Mouse (Mus musculus) skeletal muscle tissue, adult 2 months (tissue): Measurements from ENCODE around the gene Gimap3.

ENCODE experiments used
- DNase-seq: peaks from one replicate; pipeline ENCODE4 v3.0.0-alpha.2; 2012; ENCODE audit warnings: low read depth, low spot score

Gene Gimap3

DNA sequence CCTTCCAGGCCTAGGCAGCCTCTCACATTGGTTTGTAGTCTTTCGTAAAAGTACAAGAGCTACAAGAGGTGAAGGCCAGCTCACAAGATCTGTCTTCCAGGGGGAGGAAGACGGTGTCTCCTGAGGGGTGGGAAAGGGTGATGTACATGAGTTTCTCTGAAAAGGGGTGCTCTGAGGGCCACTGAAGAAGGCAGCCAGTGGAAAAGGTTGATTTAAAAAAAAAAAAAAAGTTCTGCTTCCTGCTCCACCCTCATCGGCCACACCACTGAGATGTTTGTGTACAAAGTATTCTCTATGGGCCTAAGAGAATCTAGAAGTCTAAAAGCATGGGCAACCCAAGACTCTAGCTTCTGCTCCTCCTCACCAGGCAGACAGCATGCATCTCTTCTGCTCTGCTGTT is at the start of gene Gimap3:
Gimap3 (minus strand) TSS at position 156 of the 400 bp plus-strand sequence.
- DNase-seq, result no peak

DNA sequence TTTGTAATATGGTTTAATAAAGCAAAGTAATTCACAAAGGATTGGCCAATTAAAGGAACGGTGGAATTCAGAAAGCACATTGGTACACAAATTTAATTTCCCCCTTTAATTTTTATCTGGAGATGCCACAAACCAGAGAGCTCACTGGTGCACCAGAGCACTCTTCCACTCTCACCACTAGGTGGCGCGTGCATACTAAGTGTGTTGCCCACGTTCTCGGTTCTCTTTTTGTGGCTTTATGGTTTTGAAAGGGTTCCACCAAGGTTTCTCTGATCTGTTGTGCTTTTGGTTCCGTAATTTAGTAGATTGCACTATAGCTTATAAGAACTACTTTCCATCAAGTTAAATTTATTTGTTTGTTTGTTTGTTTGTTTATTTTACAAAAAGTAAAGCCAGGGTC is 47.2 kb upstream of the Gimap3 start:
- peak; percentile 66 for DNase-seq

DNA sequence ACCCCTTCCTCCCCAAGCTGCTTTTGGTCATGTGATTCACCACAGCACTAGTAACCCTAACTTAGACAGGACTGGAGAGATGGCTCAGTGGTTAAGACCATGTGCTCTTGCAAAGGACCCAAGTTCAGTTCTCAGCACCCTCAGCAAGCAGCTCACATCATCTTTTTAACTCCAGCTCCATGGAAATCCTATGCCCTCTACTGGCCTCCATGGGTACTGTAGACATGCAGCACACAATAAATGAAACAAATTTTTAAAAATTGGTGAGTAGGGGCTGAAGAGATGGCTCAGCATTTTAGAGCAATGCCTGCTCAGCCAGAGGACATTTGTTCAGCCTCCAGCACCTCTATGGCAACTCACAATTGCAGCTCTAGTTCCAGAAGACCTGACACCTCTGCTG is 44.4 kb upstream of the Gimap3 start:
- DNase-seq, result no peak

DNA sequence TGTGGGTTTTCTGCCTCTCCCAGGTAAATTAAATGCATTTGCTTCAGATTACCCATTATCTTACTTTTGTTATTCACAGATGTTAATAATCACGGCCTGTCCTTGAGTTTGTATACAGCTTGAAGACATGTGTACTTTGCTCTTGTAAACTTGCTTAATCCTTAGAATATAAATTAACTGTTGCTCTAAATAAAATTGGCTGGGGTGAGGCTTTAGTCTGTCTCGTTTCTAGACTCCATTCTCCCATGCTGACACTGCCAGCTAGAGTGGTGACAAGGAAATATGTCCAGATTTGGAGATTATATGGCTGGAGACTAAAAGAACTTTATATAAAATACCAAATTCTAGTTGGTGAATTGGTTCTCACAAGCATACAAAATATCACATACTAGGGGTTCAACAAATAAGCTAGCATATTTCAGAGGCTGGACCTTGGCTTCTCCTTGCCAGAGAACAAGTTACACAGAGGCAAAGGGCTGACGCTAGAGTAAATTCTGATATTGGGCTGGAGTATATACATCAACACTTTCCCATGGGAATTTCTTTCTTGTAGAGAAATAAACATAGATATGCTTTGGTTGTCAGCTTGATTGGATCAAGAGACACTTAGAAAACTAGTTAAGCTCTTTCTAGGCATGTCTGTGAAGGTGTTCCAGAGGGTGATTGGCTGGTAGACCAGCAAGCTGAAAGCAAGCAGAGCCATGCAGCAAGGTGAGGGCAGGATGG is 39.0 kb upstream of the Gimap3 start:
- no peak for DNase-seq

DNA sequence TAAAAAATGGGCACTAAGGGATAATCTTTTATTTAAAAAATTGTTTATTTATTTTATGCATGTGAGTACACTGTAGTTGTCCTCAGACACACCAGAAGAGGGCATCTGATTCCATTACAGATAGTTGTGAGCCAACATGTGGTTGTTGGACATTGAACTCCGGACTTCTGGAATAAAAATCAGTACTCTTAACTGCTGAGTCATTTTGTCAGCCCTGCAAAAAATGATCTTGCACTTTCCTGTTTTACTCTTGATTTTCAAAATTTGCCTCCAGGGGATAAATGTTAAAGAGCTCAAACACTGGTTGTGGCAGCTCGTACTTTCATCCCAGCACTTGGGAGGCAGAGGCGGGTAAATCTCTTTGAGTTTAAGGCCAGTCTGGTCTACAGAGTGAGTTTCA is 36.1 kb upstream of the Gimap3 start:
- no peak for DNase-seq

DNA sequence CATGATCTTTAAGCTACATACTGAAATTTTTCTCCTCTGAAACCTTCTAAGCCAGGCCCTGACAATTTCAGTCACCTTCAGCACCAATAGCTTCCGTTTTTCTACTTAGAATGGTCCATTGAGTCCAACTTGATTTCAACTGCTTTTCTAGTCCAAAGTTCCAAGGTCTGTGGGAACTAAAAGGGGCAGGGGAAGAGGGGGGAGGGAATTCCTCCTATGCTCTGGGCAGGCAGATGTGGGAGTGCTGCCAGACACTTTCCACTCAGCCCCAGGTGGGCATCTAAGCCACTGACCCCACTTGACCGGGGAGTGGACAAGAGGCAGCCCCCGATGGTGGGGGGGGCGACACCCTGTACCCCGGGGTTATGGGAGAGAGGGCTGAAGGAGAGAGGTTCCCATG is 33.7 kb upstream of the Gimap3 start:
- DNase-seq, result no peak

DNA sequence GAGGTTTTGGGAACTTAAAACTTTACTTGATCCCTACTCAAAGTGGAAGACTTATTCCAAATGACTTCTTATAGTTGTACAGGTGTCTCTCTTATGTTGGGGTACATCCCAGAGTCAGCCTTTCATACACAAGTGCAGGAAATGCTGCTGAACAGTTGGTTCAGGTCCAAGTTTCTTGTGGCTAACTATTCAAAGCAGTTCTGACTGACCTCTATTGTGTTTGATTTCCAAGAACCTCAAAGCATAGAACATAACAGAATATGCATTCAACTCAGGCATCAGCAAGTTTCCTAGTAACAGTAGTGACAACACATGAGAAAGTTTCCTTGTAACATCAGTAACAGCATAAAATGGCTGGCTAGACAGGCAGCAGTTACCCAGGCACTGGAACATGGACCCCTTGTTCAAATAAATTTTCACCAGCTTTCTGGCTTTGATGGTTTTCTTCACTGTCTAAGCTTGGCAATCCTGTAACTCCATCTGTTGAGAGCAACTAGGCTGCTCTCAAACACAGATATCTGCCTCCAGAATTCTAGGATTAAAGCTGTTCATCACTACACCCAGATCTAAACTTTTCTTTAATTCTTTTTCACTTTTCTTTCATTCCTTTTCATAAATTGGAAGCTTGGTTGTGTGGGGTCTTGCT is 32.9 kb upstream of the Gimap3 start:
- DNase-seq, result no peak

DNA sequence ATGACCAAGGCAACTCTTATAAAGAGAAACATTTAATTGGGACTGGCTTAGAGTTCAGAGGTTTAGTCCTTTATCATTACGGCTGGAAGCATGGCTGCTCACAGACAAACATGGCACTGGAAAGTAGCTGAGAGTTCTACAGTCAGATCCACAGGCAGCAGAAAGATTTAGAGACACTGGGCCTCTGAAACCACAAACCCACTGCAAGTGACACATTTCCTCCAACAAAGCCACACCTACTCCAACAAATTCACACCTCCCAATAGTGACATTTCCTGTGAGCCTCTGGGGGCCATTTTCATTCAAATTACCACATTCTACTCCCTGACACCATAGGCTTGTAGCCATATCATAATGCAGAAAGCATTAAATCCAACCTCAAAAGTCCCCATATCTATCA is 31.2 kb upstream of the Gimap3 start:
- DNase-seq, result no peak

DNA sequence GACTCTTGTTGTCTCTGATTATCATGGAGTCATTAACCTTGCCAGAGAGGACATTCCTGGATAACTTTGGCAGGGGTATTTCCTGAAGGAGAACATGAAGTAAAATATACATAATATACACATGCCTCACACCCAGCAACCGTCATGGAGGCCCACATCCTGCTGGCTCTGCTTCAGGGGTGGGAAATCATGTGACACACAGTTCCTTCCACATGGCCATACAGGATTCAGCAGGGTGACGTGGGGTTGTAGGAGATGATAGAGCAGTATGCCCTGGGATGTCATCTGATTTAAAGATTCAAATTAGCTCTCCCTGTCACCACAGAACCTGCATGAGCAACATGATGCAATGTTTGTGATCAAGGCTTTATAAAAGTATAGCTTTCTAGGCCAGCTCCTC is 17.2 kb upstream of the Gimap3 start:
- no peak for DNase-seq

DNA sequence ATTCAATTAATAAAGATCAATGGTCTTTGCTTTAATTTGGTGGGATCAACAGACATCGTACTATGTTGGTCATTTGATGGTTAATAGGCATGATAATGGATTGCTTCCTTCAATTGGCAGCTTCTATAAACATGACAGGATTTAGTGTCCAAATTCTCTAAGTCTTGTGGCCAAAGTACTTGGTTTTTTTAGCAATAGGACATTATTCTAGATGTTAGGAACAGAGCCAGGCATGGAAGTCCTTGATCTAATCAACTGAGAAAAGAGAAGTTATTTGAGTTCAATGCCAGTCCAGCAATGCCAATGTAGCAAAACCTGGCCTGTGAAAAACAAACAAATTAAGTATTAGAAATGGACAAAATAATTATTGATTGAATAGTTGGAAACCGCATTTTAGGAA is 14.9 kb upstream of the Gimap3 start:
- no peak for DNase-seq

DNA sequence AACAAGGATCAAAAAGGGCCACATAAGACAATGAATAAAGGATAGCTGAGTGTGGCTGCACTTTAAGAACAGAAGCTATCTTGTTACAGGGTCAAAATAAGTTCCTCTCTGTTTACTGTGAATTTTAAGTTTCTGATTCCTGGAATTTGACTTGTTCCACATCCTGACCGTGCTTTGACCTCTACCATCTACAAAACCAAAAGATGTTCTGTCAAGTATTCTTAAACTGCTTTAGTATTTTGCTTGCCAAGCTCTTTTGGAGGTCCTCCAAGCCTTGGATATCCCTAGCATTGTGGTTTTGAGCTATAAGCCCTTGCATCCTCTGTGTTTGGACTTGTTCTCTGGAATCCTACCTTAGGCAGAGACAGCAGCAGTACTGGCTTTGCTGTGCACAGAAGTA is 14.5 kb upstream of the Gimap3 start:
- DNase-seq, result peak; percentile 64

DNA sequence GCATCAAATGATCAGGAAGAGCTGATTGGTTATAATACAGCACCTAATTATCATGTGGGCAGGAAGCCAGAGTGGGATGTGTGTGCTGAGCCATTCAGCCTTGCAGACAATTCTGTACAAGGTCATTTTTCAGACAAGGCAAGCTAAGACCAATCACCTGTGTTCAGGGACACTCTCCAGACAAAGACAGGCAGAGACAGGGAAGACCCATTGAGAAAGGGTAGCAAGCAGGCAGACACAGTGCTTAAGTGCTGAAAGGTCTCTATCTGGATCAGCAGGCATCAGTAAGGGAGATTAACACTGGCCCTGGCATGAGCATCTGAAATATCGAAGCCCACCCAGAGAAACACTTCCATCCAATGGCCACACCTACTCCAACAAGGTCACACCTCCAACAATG is 13.8 kb upstream of the Gimap3 start:
- no peak for DNase-seq

DNA sequence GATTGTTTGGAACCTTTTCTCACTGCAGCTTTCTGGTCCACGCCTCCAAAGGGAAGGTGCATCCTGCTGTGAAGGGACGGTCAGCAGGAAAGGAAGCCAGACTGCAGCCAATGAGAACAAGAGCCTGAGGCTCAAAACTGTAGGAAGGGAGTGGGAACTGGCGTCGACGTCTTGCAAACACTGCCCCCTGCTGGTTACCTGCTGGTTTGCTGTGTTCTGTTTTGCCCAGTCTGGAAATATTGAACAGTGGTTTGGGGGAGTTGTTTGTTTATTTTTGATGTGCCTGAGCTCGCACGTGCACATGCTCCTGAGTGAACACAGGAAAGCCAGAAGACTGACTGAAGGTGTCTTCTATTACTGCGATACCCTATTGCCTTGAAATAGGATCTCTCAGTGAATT is 1.4 kb upstream of the Gimap3 start:
- DNase-seq, result peak; percentile 61

DNA sequence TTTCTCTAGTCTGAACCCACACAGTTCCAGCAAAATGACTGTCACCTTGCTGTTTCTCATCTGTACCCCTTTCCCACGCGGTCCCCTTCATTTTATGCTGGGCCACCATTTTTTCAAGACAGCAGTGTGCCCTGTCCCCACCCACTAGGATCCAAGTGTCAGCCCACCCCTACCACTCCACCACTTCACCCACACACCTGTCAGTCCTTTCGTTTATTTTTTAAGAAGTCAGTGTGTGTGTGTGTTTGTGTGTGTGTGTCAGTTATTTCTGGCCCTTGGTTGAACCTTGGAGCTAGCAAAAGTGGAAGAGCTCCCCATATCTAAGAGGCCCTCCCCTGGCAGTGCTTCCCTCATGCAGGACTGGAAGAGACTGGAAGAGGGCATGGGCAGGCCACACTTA is 1.7 kb downstream of the Gimap3 start:
- DNase-seq, result no peak

DNA sequence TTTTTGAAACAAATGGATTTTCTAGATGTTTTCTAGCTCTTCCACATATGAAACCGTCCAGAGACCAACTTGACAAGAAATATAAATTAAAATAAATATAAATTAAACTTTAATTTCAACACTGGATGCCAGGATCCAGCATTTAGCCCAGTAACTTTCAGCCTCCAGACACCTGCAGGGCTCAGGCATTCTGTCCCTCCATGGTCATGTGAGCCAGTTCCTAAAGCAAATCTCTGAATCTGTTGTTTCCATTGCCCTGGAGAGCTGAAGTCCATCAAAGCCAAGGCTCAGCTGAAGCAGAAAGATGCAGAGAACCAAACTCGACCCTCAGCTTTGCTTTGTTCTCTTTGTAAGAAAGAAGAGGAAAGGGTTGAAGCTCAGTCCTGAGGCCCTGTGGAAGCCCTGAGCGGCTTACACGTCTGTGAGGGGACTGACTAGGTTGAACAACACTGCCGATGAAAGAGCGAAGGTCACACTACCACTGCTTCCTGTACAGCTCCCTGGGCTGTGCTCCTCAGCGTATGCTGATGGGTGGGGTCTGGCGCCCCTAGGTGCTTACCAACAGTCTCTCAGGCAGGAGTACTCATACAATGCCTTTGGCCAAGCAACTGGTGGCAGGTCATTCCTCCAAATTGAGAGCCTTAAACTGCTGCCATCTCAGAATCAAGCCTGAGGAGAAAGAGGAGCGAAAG is 2.3 kb downstream of the Gimap3 start:
- DNase-seq, result no peak

DNA sequence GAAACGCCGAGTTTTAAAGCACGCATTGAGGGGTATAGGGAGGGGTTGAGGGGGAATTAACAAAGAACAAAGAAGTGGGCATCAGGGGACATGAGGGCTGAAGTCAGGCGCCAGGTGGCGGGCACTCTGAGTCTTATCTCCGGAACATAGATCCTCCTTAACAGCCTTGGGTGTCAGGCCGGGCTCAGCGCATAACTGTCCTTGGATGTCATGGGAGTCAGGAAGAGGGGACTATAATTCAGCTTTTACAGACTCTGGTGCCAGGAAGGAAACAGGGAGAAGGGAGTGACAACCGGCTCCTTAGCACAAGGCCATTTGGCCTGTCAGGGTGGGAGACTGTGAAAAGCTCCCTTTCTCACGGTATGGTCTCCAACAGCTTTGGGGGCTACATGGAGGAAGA is 6.2 kb downstream of the Gimap3 start:
- no peak for DNase-seq

DNA sequence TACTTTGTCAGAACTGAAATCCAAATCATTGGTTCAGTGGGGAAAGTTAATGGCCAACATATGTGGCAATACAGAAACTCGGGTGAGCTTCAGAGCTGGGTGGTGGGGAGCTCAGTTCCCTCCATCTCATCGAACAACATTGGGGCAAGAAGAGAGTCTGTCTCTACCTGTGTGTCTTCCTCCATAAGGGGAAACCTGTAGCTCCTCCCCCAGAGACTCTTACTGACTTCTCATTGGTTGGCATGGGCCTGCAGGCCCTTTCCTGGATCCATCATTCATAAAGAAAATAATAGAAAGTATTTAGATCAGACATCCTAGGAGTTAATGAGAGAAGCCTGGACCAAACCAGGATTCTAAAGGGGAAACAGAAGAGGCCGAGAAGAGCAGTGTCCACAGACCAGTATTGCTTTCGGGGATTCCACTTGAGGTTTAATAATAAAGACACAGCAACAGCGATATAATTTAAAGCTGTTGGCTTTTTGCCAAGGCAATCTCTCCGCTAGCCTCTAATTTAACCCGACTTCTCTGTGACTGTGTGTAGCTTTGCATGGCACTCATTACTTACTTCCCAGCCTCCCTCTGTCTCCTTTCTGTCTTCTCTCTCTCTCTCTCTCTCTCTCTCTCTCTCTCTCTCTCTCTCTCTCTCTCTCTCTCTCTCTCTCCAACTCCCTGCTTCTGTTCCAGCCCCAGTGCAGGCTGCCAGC is 6.9 kb downstream of the Gimap3 start:
- no peak for DNase-seq

DNA sequence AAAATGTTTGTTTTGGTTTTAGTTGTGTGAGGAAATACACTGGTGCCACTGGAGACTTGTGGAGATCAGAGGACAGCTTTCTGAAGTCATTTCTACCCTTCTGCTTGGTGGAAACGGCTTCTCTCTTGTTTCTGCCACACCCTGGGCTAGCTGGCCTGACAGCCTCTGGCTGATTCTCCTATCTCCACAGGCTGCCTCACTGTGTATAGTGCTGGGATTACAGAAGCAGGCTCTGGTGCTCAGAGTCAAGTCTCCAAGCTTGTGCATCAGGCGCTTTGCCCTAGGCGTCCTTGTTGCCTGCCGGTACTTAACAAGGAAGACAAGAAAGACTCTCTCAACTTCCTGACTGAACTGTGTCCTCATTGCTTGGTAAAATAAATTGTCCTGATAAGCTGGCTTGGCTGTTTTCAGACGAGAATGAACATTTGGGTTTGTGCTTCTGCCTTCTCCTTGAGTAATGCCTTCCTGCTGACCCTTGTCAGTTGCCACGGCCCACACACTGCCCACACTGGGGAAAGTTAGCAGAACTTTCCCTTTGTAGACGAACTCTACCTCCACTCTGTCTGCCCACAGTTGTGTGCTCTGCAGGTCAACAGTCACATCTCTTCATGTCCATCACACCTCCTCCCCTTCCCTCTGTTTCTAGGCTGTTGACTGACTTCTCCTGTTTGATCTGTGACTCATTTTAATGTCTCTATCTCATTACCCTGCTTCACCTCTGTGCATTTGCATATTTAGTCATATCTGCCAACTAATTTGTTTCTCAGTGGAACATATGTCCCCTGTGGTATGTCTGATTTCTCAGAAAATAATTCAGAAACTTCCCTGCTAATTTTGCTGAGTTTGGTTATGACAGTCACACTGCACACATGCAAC is 23.3 kb downstream of the Gimap3 start:
- no peak for DNase-seq

DNA sequence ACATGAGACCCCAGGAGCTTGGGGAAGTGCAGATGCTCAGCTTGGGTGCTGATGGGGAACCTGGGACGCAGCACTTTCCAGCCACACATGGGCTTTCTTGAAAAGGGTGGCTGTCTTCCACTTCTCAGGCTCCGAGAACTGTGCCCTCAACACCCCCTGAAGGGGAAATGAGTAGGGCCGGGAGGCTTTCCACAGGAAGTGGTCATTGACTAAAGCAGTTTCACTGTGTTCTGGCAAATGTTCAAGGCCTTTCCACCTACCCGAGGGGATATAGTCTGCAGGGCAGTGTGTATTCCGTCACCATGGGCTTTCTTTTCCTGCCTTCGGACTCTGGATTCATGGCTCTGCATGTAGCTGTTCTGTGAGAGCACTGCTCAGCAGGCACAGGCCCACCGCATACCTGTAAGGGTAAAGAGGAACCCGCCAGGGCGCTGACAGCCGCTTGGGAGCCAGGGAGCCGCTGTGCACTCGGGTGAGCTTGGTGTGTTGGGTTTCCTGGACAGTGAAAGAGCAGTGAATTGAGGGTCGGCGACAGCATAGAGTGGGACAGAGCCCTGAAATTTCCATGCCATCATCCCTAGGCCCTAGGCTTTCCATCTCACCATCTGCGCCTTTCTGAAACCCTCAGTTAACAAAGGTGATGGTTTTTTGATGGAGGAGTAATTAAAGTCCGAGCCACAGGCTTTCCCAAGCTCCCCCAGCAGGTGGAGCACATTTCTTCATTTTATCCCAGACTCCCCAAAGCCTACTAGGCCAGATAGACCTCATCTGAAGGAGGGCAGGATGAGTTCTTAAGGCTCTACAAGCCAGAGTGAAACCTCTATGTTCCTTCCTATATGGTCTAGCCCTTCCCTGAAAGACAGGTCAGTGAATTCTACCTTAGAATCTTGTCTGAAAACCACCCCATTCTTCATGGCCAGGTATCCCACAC is 24.4 kb downstream of the Gimap3 start, which contains the start of gene Gimap5:
Gimap5 (plus strand) TSS at position 239 of the 931 bp plus-strand sequence.
- DNase-seq, result peak; percentile 56

DNA sequence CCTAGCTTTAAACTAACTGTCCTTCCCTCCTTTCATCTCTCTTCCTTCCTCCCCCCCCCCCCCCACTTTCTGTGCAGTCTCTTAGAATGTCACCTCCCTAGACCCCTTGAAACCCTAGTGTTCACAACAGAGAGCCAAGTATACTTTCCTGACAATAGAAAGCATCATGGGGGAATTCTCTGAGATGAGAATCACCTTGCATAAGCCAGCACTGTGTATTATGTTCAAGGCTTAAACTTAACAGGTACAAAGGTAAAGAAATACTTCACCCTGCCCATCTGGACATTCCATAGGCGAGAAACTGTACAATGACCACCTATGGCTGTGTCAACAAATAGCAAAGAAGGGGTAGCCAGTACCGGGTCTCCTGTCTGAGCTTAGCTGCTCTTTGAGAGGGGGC is 25.2 kb downstream of the Gimap3 start:
- DNase-seq, result no peak
